Mouse (Mus musculus) spleen, adult 2 months (tissue): Measurements from ENCODE around the gene Bcat2. TPM values are rescaled to one million over a fixed set of nuclear protein-coding genes. Genes with fewer than 3 reads are reported as not detected.
A peak's percentile ranks its signal among the peaks of the same experiment; 100 is the strongest.

Source experiments
- DNase-seq, 2 experiments: peaks; one replicate each; pipeline versions ENCODE4 v3.0.0 to v3.0.0-alpha.2; 2012 to 2021; ENCODE audit warnings: low spot score in 2 of 2, low read depth in 1 of 2
- H3K27ac ChIP-seq: fragments of 200-500 bp; 2 replicates; pipeline ENCODE4 v1.5.1; 2012; ENCODE audit warnings: low read length, inconsistent platforms; ENCODE audit not compliant: insufficient read depth
- H3K27me3 ChIP-seq: fragments of 200-500 bp; 2 replicates; pipeline ENCODE4 v1.6.1; 2012; ENCODE audit warnings: mild to moderate bottlenecking, moderate library complexity, low read length, inconsistent platforms; ENCODE audit not compliant: control insufficient read depth, insufficient read depth
- H3K36me3 ChIP-seq: fragments of 200-500 bp; 2 replicates; pipeline ENCODE4 v1.6.1; 2012; ENCODE audit warnings: mild to moderate bottlenecking, low read length, inconsistent platforms; ENCODE audit not compliant: control insufficient read depth, insufficient read depth
- H3K4me1 ChIP-seq: fragments of 200-500 bp; 2 replicates; pipeline ENCODE4 v1.6.1; 2011; ENCODE audit warnings: inconsistent platforms; ENCODE audit not compliant: control insufficient read depth, insufficient read depth, insufficient read length
- H3K4me3 ChIP-seq: fragments of 200-500 bp; 2 replicates; pipeline ENCODE4 v1.5.1; 2011; ENCODE audit warnings: mild to moderate bottlenecking, inconsistent platforms; ENCODE audit not compliant: insufficient read depth, insufficient read length; ENCODE audit errors: extremely low read depth
- CTCF ChIP-seq: fragments of 200-500 bp; IDR thresholded peaks from 2 replicates; pipeline ENCODE4 v1.5.1; 2011; ENCODE audit warnings: mild to moderate bottlenecking, inconsistent platforms; ENCODE audit not compliant: insufficient read depth, insufficient read length, insufficient replicate concordance; ENCODE audit errors: extremely low read depth
- POLR2A ChIP-seq: fragments of 200-500 bp; IDR thresholded peaks from 2 replicates; pipeline ENCODE4 v1.6.1; 2011; ENCODE audit warnings: low read depth, low read length, inconsistent platforms
- WGBS: fragments of 180-500 bp; shearing (Covaris S2); methylation state at CpG from one replicate; pipeline ENCODE4 v1.1.7; 2018; 5-methylcytosine and 5-hydroxymethylcytosine counted together
- polyA plus RNA-seq: library from polyadenylated mRNA; depleted of rRNA; stranded (reverse); fragments of >200 nt; gene quantifications from 2 replicates; pipeline ENCODE4 v1.2.3, GENCODE M21; 2012

Gene Bcat2
- polyA plus RNA-seq, 1 experiment = 55.6 TPM

GRCm38 (mm10) chr7:45550821-45551511 is 19.0 kb upstream of the Bcat2 start:
- TF ChIP-seq CTCF (no peak), POLR2A (no peak)
- no peaks in the 10 kb centered on the region for H3K27me3 ChIP-seq
- no peaks in the 10 kb centered on the region for H3K4me1 ChIP-seq
- DNase-seq = no peak
- WGBS = 81% methylated on average over 11 of the region's 11 CpGs
- H3K4me3 ChIP-seq = no peak overlapping the region
- no peaks in the 10 kb centered on the region for H3K36me3 ChIP-seq
- H3K27ac ChIP-seq = no peak overlapping the region

GRCm38 (mm10) chr7:45551512-45551883 is 18.5 kb upstream of the Bcat2 start:
- WGBS = 80% methylated on average over 8 of the region's 8 CpGs
- H3K4me1 ChIP-seq = no peaks in the 10 kb centered on the region

GRCm38 (mm10) chr7:45553519-45553918 is 16.4 kb upstream of the Bcat2 start:
- Histone ChIP-seq H3K4me3 (no peak overlapping the region), H3K27ac (no peak overlapping the region), H3K27me3 (no peaks in the 10 kb centered on the region), H3K36me3 (no peaks in the 10 kb centered on the region), H3K4me1 (no peaks in the 10 kb centered on the region)
- DNase-seq = no peak
- WGBS = 85% methylated on average over 8 of the region's 8 CpGs
- TF ChIP-seq CTCF = no peak
- no peak for TF ChIP-seq POLR2A

More at GRCm38 (mm10) chr7:45551512-45551883, 18.5 kb upstream of the Bcat2 start:
- TF ChIP-seq CTCF = no peak
- no peak for TF ChIP-seq POLR2A
- H3K27me3 ChIP-seq = no peaks in the 10 kb centered on the region
- H3K4me3 ChIP-seq = no peak overlapping the region
- H3K36me3 ChIP-seq = no peaks in the 10 kb centered on the region
- no peak overlapping the region for H3K27ac ChIP-seq
- no peak for DNase-seq

- WGBS = 90% methylated on average over 2 of the region's 2 CpGs
- no peak for TF ChIP-seq CTCF
- TF ChIP-seq POLR2A = no peak
- no peak for DNase-seq
Measured at GRCm38 (mm10) chr7:45553990-45554389, 16.0 kb upstream of the Bcat2 start.

GRCm38 (mm10) chr7:45554744-45555143 is 15.2 kb upstream of the Bcat2 start, which contains the start of gene Hsd17b14:
TSS of gene Hsd17b14 (plus strand) at chr7:45554893.
- 84% methylated on average over 8 of the region's 8 CpGs for WGBS
- Histone ChIP-seq H3K27ac (no peak within 1 kb of the TSS), H3K4me3 (no peak within 1 kb of the TSS), H3K4me1 (no peaks in the 10 kb centered on the region), H3K27me3 (no peaks in the 10 kb centered on the region), H3K36me3 (no peaks in the 10 kb centered on the region)
- TF ChIP-seq CTCF (no peak), POLR2A (no peak)
- DNase-seq = no peak

More at GRCm38 (mm10) chr7:45553990-45554389, 16.0 kb upstream of the Bcat2 start:
- H3K36me3 ChIP-seq = no peaks in the 10 kb centered on the region
- H3K4me1 ChIP-seq = no peaks in the 10 kb centered on the region
- H3K27ac ChIP-seq = no peak overlapping the region
- H3K27me3 ChIP-seq = no peaks in the 10 kb centered on the region
- no peak overlapping the region for H3K4me3 ChIP-seq

- Histone ChIP-seq H3K36me3 (no peaks in the 10 kb centered on the region), H3K27ac (no peak overlapping the region), H3K4me3 (no peak overlapping the region), H3K27me3 (no peaks in the 10 kb centered on the region), H3K4me1 (0 out of 2 replicates have a peak, but pooled peaks cover 5% of the 10 kb centered on the region)
- peak in 1 of 2 experiments; percentile 79 for DNase-seq
- 31% methylated on average over 8 of the region's 8 CpGs for WGBS
- TF ChIP-seq CTCF (peak; percentile 86; the same call in 1 of the 2 replicates), POLR2A (no peak)
Measured at GRCm38 (mm10) chr7:45555787-45556186, 14.2 kb upstream of the Bcat2 start.

- no peak for DNase-seq
- TF ChIP-seq CTCF = no peak
- TF ChIP-seq POLR2A = no peak
- 45% methylated on average over 6 of the region's 6 CpGs for WGBS
- Histone ChIP-seq H3K4me3 (no peak overlapping the region), H3K36me3 (no peaks in the 10 kb centered on the region), H3K27me3 (no peaks in the 10 kb centered on the region), H3K4me1 (0 out of 2 replicates have a peak, but pooled peaks cover 7% of the 10 kb centered on the region), H3K27ac (no peak overlapping the region)
Measured at GRCm38 (mm10) chr7:45558907-45559306, 11.0 kb upstream of the Bcat2 start.
